In the genomic region with DNA sequence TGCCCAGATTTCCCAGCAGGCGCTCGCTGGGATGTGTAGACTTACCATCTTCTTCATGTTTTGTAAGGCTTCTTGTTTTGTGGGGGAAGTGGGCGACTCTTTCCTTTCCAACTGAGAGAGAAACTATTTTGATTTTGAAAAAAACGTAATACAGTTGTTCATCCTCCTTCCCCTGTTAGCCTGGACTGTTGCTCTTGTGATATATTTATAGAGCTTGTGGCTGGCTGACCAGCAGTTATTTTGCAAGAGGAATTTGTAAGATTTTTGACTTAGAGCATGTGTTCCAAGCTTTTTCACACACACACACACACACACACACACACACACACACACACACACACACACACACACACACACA, we compare ENCODE assay signal across 18 mouse cellular contexts.
DNase-seq lines count a peak whose midpoint lies in the region; ATAC-seq lines count a peak whose summit lies in the region.
"Had no signal": no experiment of that assay in that cellular context is flagged by ENCODE, and none has a peak within 500 bp of the region (broad histone marks: within the 10 kb centered on the region; RNA-seq: fewer than 3 reads in every experiment).

No protein-coding gene starts in this region.

- peak overlapping the region; percentile 96 for H3K27ac ChIP-seq in kidney, embryonic 15.5 days
- H3K27ac ChIP-seq: embryonic facial prominence, embryonic 12.5 days; liver, embryonic 14.5 days; midbrain, embryonic 12.5 days had no signal

- no peak overlapping the region for H3K9ac ChIP-seq in kidney, embryonic 15.5 days
- H3K9ac ChIP-seq: embryonic facial prominence, embryonic 12.5 days; heart, embryonic 15.5 days; hindbrain, embryonic 15.5 days; liver, embryonic 14.5 days; midbrain, embryonic 12.5 days had no signal

- peaks cover 65% of the 10 kb centered on the region for H3K4me1 ChIP-seq in kidney, embryonic 15.5 days

- WGBS in kidney, embryonic 15.5 days: 32% methylated on average over 4 of the region's 4 CpGs

- H3K36me3 ChIP-seq in kidney, embryonic 15.5 days: peaks cover 7% of the 10 kb centered on the region; the same call in 1 of the 2 replicates
- H3K36me3 ChIP-seq: embryonic facial prominence, embryonic 12.5 days; heart, embryonic 15.5 days; hindbrain, embryonic 15.5 days; midbrain, embryonic 12.5 days had no signal

- no peak for DNase-seq in kidney, postnatal 36 days
- peak; percentile 15 to 36 for DNase-seq in urinary bladder, postnatal 4 days (ENCODE audit: low spot score in 2 of 2)
- no peak for DNase-seq in urinary bladder, postnatal 10 days (ENCODE audit: low spot score)
- DNase-seq in kidney, postnatal 25 days: peak; percentile 6 to 25
- DNase-seq in ovary, adult 18-20 months (ENCODE audit: low spot score): no peak
- DNase-seq: cerebellum, postnatal 25 days; gastrocnemius, postnatal 14 days; right cerebral cortex, postnatal 14 days; thymus, postnatal 36 days had no signal

- peak overlapping the region; percentile 1; the same call in 1 of the 2 replicates for H3K4me2 ChIP-seq in kidney, embryonic 15.5 days
- H3K4me2 ChIP-seq: embryonic facial prominence, embryonic 12.5 days; heart, embryonic 15.5 days; hindbrain, embryonic 15.5 days; midbrain, embryonic 12.5 days had no signal

- H3K9me3 ChIP-seq in kidney, embryonic 15.5 days (replicated peaks): no peaks in the 10 kb centered on the region
- H3K9me3 ChIP-seq: embryonic facial prominence, embryonic 12.5 days; heart, embryonic 15.5 days; hindbrain, embryonic 15.5 days; midbrain, embryonic 12.5 days had no signal

- no peak for ATAC-seq in kidney, embryonic 15.5 days (replicated peaks; ENCODE audit: low FRiP score)
- ATAC-seq in cerebellum, adult (ENCODE audit: insufficient number of reproducible peaks, low FRiP score, low TSS enrichment): no peak
- ATAC-seq: forebrain, embryonic 14.5 days; Patski had no signal

- no peaks in the 10 kb centered on the region for H3K27me3 ChIP-seq in kidney, embryonic 15.5 days
- H3K27me3 ChIP-seq: embryonic facial prominence, embryonic 12.5 days; heart, embryonic 15.5 days; hindbrain, embryonic 15.5 days; midbrain, embryonic 12.5 days; Patski had no signal

- H3K4me3 ChIP-seq in kidney, embryonic 15.5 days (replicated peaks): no peak overlapping the region
- H3K4me3 ChIP-seq: embryonic facial prominence, embryonic 12.5 days; heart, embryonic 15.5 days; hindbrain, embryonic 15.5 days; midbrain, embryonic 12.5 days had no signal

Comparison
In these comparisons a context has a peak if more than half of its experiments do, and no peak if none do; other contexts are left out.
1. DNase-seq: peak in urinary bladder, postnatal 4 days (2 of 2) and kidney, postnatal 25 days (2 of 2); none in kidney, postnatal 36 days (0 of 2), urinary bladder, postnatal 10 days (single experiment) and ovary, adult 18-20 months (single experiment).